ENCODE assay signal across 24 mouse cellular contexts in genomic region chr2:71246096-71246495, GRCm38 (mm10). TPM values are rescaled to one million over a fixed set of nuclear protein-coding genes. Genes with fewer than 3 reads are reported as not detected.
A peak's percentile ranks its signal among the peaks of the same experiment; 100 is the strongest.
DNase-seq lines count a peak whose midpoint lies in the region; ATAC-seq and TF ChIP-seq lines count a peak whose summit lies in the region.
"Had no signal": no experiment of that assay in that cellular context is flagged by ENCODE, and none has a peak within 500 bp of the region (broad histone marks: within the 10 kb centered on the region; RNA-seq: fewer than 3 reads in every experiment).

No protein-coding gene starts in this region.

- WGBS in midbrain, postnatal 0 days = 76% methylated on average over 5 of the region's 5 CpGs
- 85% methylated on average over 5 of the region's 5 CpGs for WGBS in midbrain, embryonic 13.5 days
- WGBS in forebrain, embryonic 15.5 days = 67% methylated on average over 5 of the region's 5 CpGs

- no peaks in the 10 kb centered on the region for H3K4me1 ChIP-seq in midbrain, postnatal 0 days (ENCODE audit: insufficient read depth, low read length)
- H3K4me1 ChIP-seq in midbrain, embryonic 13.5 days (replicated peaks) = peaks cover 23% of the 10 kb centered on the region
- H3K4me1 ChIP-seq in forebrain, embryonic 15.5 days = peaks cover 36% of the 10 kb centered on the region
- H3K4me1 ChIP-seq: kidney, embryonic 15.5 days; limb, embryonic 15.5 days; liver, embryonic 13.5 days had no signal

- no peak overlapping the region for H3K4me2 ChIP-seq in midbrain, postnatal 0 days (ENCODE audit: low read depth, low read length, poor library complexity, severe bottlenecking)
- H3K4me2 ChIP-seq in midbrain, embryonic 13.5 days (replicated peaks) = no peak overlapping the region
- H3K4me2 ChIP-seq in forebrain, embryonic 15.5 days (replicated peaks) = no peak overlapping the region
- H3K4me2 ChIP-seq: heart, embryonic 11.5 days; kidney, embryonic 15.5 days; limb, embryonic 15.5 days; liver, embryonic 13.5 days; neural tube, embryonic 12.5 days had no signal

- H3K9me3 ChIP-seq in midbrain, postnatal 0 days (ENCODE audit: low read length) = no peaks in the 10 kb centered on the region
- H3K9me3 ChIP-seq in midbrain, embryonic 13.5 days = no peaks in the 10 kb centered on the region
- no peaks in the 10 kb centered on the region for H3K9me3 ChIP-seq in forebrain, embryonic 15.5 days
- H3K9me3 ChIP-seq: kidney, embryonic 15.5 days; limb, embryonic 10.5 days; limb, embryonic 15.5 days; liver, embryonic 13.5 days; neural tube, embryonic 12.5 days had no signal

- H3K27me3 ChIP-seq in midbrain, postnatal 0 days (ENCODE audit: insufficient read depth, low read length) = no peaks in the 10 kb centered on the region
- H3K27me3 ChIP-seq in midbrain, embryonic 13.5 days = no peaks in the 10 kb centered on the region
- H3K27me3 ChIP-seq in forebrain, embryonic 15.5 days = no peaks in the 10 kb centered on the region
- H3K27me3 ChIP-seq: kidney, embryonic 15.5 days; limb, embryonic 15.5 days; liver, embryonic 13.5 days; neural tube, embryonic 12.5 days had no signal

- DNase-seq in frontal cortex, postnatal 10 days (ENCODE audit: low spot score in 2 of 2) = no peak
- DNase-seq in layer of hippocampus, adult 2 months (ENCODE audit: low spot score in 2 of 2) = no peak
- DNase-seq in layer of hippocampus, postnatal 10 days (ENCODE audit: low spot score in 2 of 2) = no peak
- peak; percentile 15 for DNase-seq in midbrain, postnatal 0 days (ENCODE audit: low spot score)
- no peak for DNase-seq in heart, postnatal 36 days
- DNase-seq: adrenal gland, postnatal 25 days; gastrocnemius, adult 2 months; gastrocnemius, postnatal 36 days; heart, postnatal 4 days; kidney, adult 18-20 months; kidney, postnatal 25 days; liver, embryonic 13.5 days; lung, adult 2 months; lung, postnatal 10 days had no signal

- peaks cover 24% of the 10 kb centered on the region; the same call in 1 of the 2 replicates for H3K36me3 ChIP-seq in midbrain, postnatal 0 days (ENCODE audit: insufficient read depth, low read length)
- peaks cover 34% of the 10 kb centered on the region for H3K36me3 ChIP-seq in midbrain, embryonic 13.5 days
- peaks cover 37% of the 10 kb centered on the region for H3K36me3 ChIP-seq in forebrain, embryonic 15.5 days

- intact Hi-C loops in heart, postnatal 36 days (cut with DNase I) = no loop called here

- H3K4me3 ChIP-seq in layer of hippocampus, adult 2 months = no peak overlapping the region
- H3K4me3 ChIP-seq in midbrain, postnatal 0 days (ENCODE audit: low read depth, low read length) = no peak overlapping the region
- H3K4me3 ChIP-seq in midbrain, embryonic 13.5 days (replicated peaks) = no peak overlapping the region
- no peak overlapping the region for H3K4me3 ChIP-seq in forebrain, embryonic 15.5 days
- H3K4me3 ChIP-seq: erythroblast, embryonic 14.5 days; gastrocnemius, adult 2 months; kidney, embryonic 15.5 days; limb, embryonic 10.5 days; limb, embryonic 15.5 days; liver, embryonic 13.5 days; neural tube, embryonic 12.5 days had no signal

- TF ChIP-seq CTCF in layer of hippocampus, adult 2 months (conservative IDR thresholded peaks at IDR 0.05) = no peak
- TF ChIP-seq CTCF in midbrain, postnatal 0 days (IDR thresholded peaks at IDR 0.05) = no peak

- H3K27ac ChIP-seq in layer of hippocampus, adult 2 months = peak overlapping the region; percentile 32; the same call in 1 of the 2 replicates
- H3K27ac ChIP-seq in midbrain, postnatal 0 days (ENCODE audit: low read depth, low read length) = no peak overlapping the region
- H3K27ac ChIP-seq in midbrain, embryonic 13.5 days = no peak overlapping the region
- H3K27ac ChIP-seq in forebrain, embryonic 15.5 days (replicated peaks) = peak overlapping the region; percentile 56
- H3K27ac ChIP-seq: gastrocnemius, adult 2 months; kidney, embryonic 15.5 days; limb, embryonic 10.5 days; limb, embryonic 15.5 days; liver, embryonic 13.5 days; macrophage had no signal

- peak; percentile 41; the same call in 1 of the 2 replicates for ATAC-seq in frontal cortex, adult (ENCODE audit: low TSS enrichment)
- ATAC-seq in midbrain, postnatal 0 days (ENCODE audit: low FRiP score) = no peak
- no peak for ATAC-seq in midbrain, embryonic 13.5 days
- no peak for ATAC-seq in forebrain, embryonic 15.5 days (replicated peaks)

- H3K9ac ChIP-seq in midbrain, postnatal 0 days (replicated peaks; ENCODE audit: low read length, poor library complexity, severe bottlenecking) = no peak overlapping the region
- H3K9ac ChIP-seq in midbrain, embryonic 13.5 days (replicated peaks) = no peak overlapping the region
- H3K9ac ChIP-seq in forebrain, embryonic 15.5 days (replicated peaks) = no peak overlapping the region
- H3K9ac ChIP-seq: kidney, embryonic 15.5 days; limb, embryonic 15.5 days; liver, embryonic 13.5 days; neural tube, embryonic 12.5 days had no signal

RNA-seq across cellular contexts. Expression of gene Dync1i2, which starts 34.6 kb away (rescaled TPM):
- 100 to 1,000 TPM; 135 to 142 TPM for total RNA-seq in layer of hippocampus, adult 2 months (2021)
- 100 to 1,000 TPM; 172 to 182 TPM for total RNA-seq in layer of hippocampus, postnatal 10 days (2021)
- 149 and 195 TPM in 2 replicates for total RNA-seq in midbrain, postnatal 0 days (2014; rRNA removed)
- 194 and 205 TPM in 2 replicates for polyA plus RNA-seq in midbrain, postnatal 0 days (2015; fragmentation: Nextera tagmentation; extraction: Ambion mirVana)
- polyA plus RNA-seq in midbrain, embryonic 13.5 days (2015; fragmentation: Nextera tagmentation; extraction: Ambion mirVana) = 184 and 211 TPM in 2 replicates
- 175 and 190 TPM in 2 replicates for polyA plus RNA-seq in forebrain, embryonic 15.5 days (2015; fragmentation: Nextera tagmentation; extraction: Ambion mirVana)
- 10 to 100 TPM; 61.6 to 62.5 TPM for total RNA-seq in heart, postnatal 36 days (2021)

Comparison
In these comparisons a context has a peak if more than half of its experiments do, and no peak if none do; other contexts are left out.
1. H3K27ac ChIP-seq: peak in layer of hippocampus, adult 2 months (single experiment) and forebrain, embryonic 15.5 days (single experiment); none in midbrain, postnatal 0 days (single experiment) and midbrain, embryonic 13.5 days (single experiment).